25 mouse cellular contexts compared by ENCODE assay signal in genomic region chr13:14056801-14057200, GRCm38 (mm10). TPM values are rescaled to one million over a fixed set of nuclear protein-coding genes. Genes with fewer than 3 reads are reported as not detected.
DNase-seq lines count a peak whose midpoint lies in the region; ATAC-seq and TF ChIP-seq lines count a peak whose summit lies in the region.
"Had no signal": no experiment of that assay in that cellular context is flagged by ENCODE, and none has a peak within 500 bp of the region (broad histone marks: within the 10 kb centered on the region; RNA-seq: fewer than 3 reads in every experiment).

No protein-coding gene starts in this region.

- DNase-seq in 416B (ENCODE audit: low read depth) (peak; percentile 37), NIH3T3 (ENCODE audit: low read depth) (peak; percentile 48), MN1 (ENCODE audit: low spot score) (no peak)
- DNase-seq in right cerebral cortex, postnatal 4 days: no peak
- no peak for DNase-seq in spleen, adult 18-20 months
- no peak for DNase-seq in cerebellum, adult 18-20 months
- DNase-seq: adrenal gland, adult 8-10 months; adrenal gland, postnatal 14 days; adrenal gland, postnatal 36 days; cerebellum, adult 11 months; cerebellum, adult 2 months; cerebellum, adult 9-10 months; cerebellum, postnatal 10 days; cerebellum, postnatal 25 days had no signal

- H3K36me3 ChIP-seq in ES-Bruce4 (ENCODE audit: control insufficient read depth, insufficient read depth, low read length, poor library complexity, severe bottlenecking): peaks cover 33% of the 10 kb centered on the region

- H3K4me1 ChIP-seq in ES-Bruce4 (ENCODE audit: control insufficient read depth, insufficient read depth, low read length): no peaks in the 10 kb centered on the region
- H3K4me1 ChIP-seq: embryonic facial prominence, embryonic 12.5 days had no signal

- 0 out of 2 replicates have a peak, but pooled peaks have one; percentile 36 for ATAC-seq in megakaryocyte-erythroid progenitor cell, adult 5-6 weeks (replicated peaks; ENCODE audit: low FRiP score, low TSS enrichment, poor library complexity, severe bottlenecking)
- ATAC-seq: activated CD4-positive, CD25-positive, alpha-beta regulatory T cell, adult 4 months; forebrain, embryonic 14.5 days; forebrain, embryonic 16.5 days; Patski had no signal

- no peak overlapping the region for H3K27ac ChIP-seq in ES-Bruce4 (ENCODE audit: insufficient read depth, low read length)
- H3K27ac ChIP-seq: embryonic facial prominence, embryonic 10.5 days; embryonic facial prominence, embryonic 12.5 days; forebrain, embryonic 10.5 days; forebrain, embryonic 12.5 days had no signal

- H3K4me3 ChIP-seq in ES-Bruce4 (ENCODE audit: low read depth, low read length): no peak overlapping the region
- H3K4me3 ChIP-seq: embryonic facial prominence, embryonic 10.5 days; embryonic facial prominence, embryonic 12.5 days; forebrain, embryonic 10.5 days; forebrain, embryonic 12.5 days had no signal

- peak overlapping the region; percentile 29; the same call in 1 of the 2 replicates for H3K9ac ChIP-seq in ES-Bruce4 (ENCODE audit: low read depth, poor library complexity, severe bottlenecking)
- H3K9ac ChIP-seq: embryonic facial prominence, embryonic 12.5 days; forebrain, embryonic 12.5 days had no signal

- TF ChIP-seq CTCF in ES-Bruce4 (IDR thresholded peaks at IDR 0.05; ENCODE audit: low read depth, low read length): no peak

- H3K9me3 ChIP-seq in ES-Bruce4 (replicated peaks; ENCODE audit: control insufficient read depth, insufficient read depth, low read length, poor library complexity, severe bottlenecking): no peaks in the 10 kb centered on the region
- H3K9me3 ChIP-seq: embryonic facial prominence, embryonic 10.5 days; embryonic facial prominence, embryonic 12.5 days; forebrain, embryonic 10.5 days; forebrain, embryonic 12.5 days; G1E had no signal

- H3K27me3 ChIP-seq in ES-Bruce4 (ENCODE audit: control insufficient read depth, insufficient read depth, low read length, poor library complexity, severe bottlenecking): no peaks in the 10 kb centered on the region
- H3K27me3 ChIP-seq: embryonic facial prominence, embryonic 12.5 days; forebrain, embryonic 12.5 days; Patski had no signal

- no peak for TF ChIP-seq EP300 in ES-Bruce4 (IDR thresholded peaks at IDR 0.05; ENCODE audit: insufficient read depth, low read depth, low read length)

- TF ChIP-seq POLR2A in ES-Bruce4 (IDR thresholded peaks at IDR 0.05; ENCODE audit: insufficient read depth, low read length): no peak

RNA-seq across cellular contexts. Expression of gene Arid4b, which starts 6.2 kb away (rescaled TPM):
- 49.3 and 49.6 TPM in 2 replicates for polyA plus RNA-seq in ES-Bruce4 (2011; ENCODE audit: insufficient read depth, insufficient read length, low read depth, missing spikeins)
- 31.2 and 33.7 TPM in 2 replicates for total RNA-seq in megakaryocyte-erythroid progenitor cell, adult 5-6 weeks (2014; fragmentation: Nextera tagmentation)
- total RNA-seq in megakaryocyte-erythroid progenitor cell, adult 5-6 weeks (2017): 43.3 and 56.4 TPM in 2 replicates

RNA-seq across cellular contexts. Expression of gene Ggps1, which starts 6.5 kb away (rescaled TPM):
- polyA plus RNA-seq in ES-Bruce4 (2011; ENCODE audit: insufficient read depth, insufficient read length, low read depth, missing spikeins): 60.1 and 64.7 TPM in 2 replicates
- total RNA-seq in megakaryocyte-erythroid progenitor cell, adult 5-6 weeks (2014; fragmentation: Nextera tagmentation): 21.7 and 23.3 TPM in 2 replicates
- 12.6 and 17.0 TPM in 2 replicates for total RNA-seq in megakaryocyte-erythroid progenitor cell, adult 5-6 weeks (2017)

RNA-seq across cellular contexts. Expression of gene Tbce, which starts 17.4 kb away (rescaled TPM):
- 65.8 and 75.1 TPM in 2 replicates for polyA plus RNA-seq in ES-Bruce4 (2011; ENCODE audit: insufficient read depth, insufficient read length, low read depth, missing spikeins)
- total RNA-seq in megakaryocyte-erythroid progenitor cell, adult 5-6 weeks (2014; fragmentation: Nextera tagmentation): 106 and 112 TPM in 2 replicates
- total RNA-seq in megakaryocyte-erythroid progenitor cell, adult 5-6 weeks (2017): 58.8 and 103 TPM in 2 replicates

Comparison
In these comparisons a context has a peak if more than half of its experiments do, and no peak if none do; other contexts are left out.
1. DNase-seq: peak in 416B (single experiment) and NIH3T3 (single experiment); none in right cerebral cortex, postnatal 4 days (single experiment), spleen, adult 18-20 months (0 of 2), MN1 (single experiment) and cerebellum, adult 18-20 months (0 of 2).